Mouse (Mus musculus): Measurements from ENCODE around the gene Bcl10.

- TF ChIP-seq POLR2A (IDR thresholded peaks at IDR 0.05; ENCODE audit: borderline replicate concordance, control insufficient read depth, low read depth, low read length) (no peak), CTCF (IDR thresholded peaks at IDR 0.05; ENCODE audit: control insufficient read depth, insufficient read depth, low read length) (no peak)
These were observed 49.3 kb upstream of the Bcl10 start for GRCm38 (mm10) chr3:145873271-145873670.
